Mouse (Mus musculus) ES-CJ7 (cell line): ENCODE data around the gene Hes7.
A peak's percentile ranks its signal among the peaks of the same experiment; 100 is the strongest.

ENCODE experiments used
- DNase-seq: peaks from one replicate; pipeline ENCODE4 v3.0.0; 2011; ENCODE audit warnings: low read depth, low spot score

The Hes7 gene

DNA sequence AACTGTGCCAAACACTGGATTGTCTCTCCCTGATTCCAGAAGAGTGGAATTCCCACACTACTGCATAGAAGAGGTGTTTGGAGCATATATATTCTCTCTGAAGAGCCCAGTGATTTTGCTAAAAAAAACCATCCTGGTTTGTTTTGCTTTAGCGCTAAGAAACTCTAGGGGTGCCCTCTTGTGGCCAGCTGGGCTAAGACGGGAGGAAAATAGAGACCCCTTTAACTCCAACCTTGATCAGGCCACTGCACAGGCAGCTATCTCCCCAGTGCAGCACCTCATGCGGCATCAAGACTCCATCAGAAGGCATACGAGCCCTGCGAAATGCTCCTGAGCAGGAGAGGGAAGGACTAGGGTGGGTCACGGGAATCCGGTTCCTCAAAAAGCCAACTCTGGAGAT lies 30.2 kb downstream of the Hes7 start:
- DNase-seq, result peak; percentile 77

DNA sequence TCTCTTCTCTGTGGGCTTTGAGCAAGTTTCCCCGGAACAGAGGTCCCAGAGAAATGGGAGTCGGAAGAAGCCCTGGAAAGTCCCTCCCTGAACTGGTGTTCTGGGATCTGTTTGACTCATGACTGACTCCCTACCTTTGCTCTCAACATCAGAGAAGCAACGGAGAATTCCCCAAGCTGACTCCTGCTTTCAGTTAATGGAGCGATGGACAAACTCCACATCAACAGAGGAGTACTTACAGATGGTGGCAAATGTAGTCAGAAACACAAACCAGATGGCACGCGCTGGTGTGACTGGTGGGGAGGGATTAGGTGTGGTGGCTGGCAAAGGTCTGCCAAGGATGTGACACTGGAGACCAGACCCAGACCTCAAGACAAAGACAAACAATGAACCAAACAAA lies 30.8 kb downstream of the Hes7 start:
- DNase-seq, result no peak

DNA sequence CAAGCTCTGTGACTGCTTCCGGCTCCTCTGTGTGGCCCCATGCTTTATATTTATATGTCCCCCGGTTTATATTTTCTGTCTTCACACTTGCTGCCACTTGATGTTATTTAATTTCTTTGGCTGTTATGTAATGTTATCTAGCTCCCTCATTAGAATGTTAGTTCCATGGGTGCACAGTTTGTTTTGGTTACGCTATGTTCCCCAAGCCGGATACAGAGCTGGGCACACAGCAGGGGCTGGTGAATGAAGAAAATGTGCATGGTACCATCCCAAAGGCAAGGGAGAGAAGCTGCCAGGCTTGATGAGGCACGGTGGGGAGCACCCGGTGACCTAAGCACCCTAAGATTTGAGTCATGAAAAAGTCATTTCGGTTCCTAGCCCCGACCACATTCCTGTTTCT lies 33.6 kb downstream of the Hes7 start:
- DNase-seq, result no peak

DNA sequence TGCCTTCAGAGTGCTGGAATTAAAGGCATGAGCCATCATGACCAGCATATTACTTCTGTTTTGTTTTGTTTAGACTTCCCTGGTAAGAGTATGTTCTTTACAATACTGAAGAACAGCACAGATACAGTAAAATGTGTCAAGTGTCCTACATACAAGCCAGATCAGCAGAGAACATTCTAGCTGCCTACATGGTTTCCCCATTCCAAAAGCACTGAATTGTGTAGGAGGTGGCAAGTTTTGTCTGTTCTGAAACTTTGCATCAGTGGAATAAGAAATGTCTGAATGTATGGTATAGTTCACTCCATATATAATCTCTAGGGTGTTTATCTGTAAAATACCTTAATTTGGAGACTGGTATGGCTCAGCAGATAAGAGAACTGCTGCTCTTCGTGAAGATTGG lies 35.1 kb downstream of the Hes7 start:
- DNase-seq, result no peak

DNA sequence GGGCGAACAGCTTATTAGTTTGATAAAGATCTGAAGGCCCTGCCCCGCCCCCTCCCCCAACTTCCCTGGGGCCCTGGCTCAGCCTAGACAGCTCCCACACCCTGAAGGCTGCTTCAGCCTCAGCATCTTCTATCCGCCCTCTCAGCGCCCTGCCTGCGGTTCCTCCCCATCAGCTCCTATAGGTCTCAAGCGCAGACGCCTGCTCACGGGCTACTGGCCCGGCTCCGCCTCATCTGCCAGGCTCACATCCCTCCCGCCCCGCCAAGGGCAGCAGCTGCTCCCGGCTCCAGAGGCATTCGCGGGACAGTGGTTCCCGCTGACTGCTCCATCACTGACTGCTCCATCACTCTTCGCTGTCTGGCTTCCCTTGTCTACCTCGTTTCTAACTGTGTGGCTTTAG lies 36.6 kb downstream of the Hes7 start, which contains the start of gene Alox12b:
Gene Alox12b, plus strand, starts transcription at position 190 of the 400 bp plus-strand sequence.
- DNase-seq, result peak; percentile 33

DNA sequence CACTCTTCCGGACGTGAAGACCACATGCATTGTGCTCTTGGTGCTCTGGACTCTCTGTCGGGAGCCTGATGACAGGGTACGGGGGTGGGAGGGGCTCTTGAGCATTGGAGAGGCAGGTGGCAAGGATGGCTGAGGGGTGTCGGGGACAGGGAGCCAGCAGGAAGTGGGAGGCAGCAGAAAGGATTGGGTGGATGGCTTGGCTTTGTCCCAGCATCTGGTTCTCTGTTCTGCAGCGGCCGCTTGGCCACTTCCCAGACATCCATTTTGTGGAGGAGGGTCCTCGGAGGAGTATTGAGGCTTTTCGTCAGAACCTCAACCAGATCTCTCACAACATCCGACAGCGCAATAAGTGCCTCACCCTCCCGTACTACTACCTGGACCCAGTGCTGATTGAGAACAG lies 49.1 kb downstream of the Hes7 start:
- no peak for DNase-seq

DNA sequence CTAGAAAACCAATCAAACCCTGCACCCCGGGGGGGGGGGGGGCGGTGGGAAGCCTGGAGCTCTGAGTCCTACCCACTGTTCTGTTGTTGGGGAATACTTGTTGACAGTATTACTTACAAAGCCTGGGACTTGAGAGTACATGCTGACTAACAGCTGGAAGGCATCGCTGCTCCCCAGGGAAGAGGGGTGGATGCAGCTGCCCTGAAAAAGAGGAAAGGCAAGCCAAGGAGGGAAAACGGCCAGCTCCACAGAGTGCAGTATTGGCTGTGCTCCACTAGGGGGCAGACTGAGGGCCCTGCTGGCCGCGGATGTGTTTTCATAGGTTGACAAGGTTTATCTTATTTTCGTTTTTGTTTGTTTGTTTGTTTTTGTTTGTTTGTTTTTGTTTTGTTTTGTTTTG lies 51.4 kb downstream of the Hes7 start:
- DNase-seq, result peak; percentile 51

DNA sequence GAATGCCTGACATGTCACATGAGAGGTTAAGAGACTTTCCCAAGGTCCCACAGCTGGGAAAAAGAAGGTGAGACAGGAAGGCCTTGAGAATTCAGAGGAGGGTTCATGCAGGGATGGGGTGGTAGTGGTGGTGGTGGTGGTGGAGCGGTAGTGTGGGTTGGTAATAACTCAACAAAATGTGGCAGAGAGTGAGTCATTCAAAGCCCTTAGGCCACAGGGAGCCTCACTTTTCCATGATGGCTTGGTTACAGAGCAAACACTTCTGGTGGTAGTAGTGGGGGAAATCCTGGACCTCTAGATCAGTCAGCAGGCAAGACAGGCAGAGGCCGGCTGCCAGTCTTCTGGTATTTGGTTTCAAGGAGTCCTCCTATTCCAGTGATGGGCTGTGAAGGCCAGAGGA lies 52.4 kb downstream of the Hes7 start:
- DNase-seq, result no peak
